Mouse (Mus musculus) cerebellum, adult 11 months (tissue): ENCODE data around the gene Sptbn4.

ENCODE experiments used
- DNase-seq: peaks from one replicate; pipeline ENCODE4 v3.0.0; 2022

Sptbn4 gene

GRCm38 (mm10) chr7:27428002-27428401, 19.5 kb downstream of the Sptbn4 start:
- DNase-seq: no peak

GRCm38 (mm10) chr7:27427387-27427786, 20.1 kb downstream of the Sptbn4 start:
- DNase-seq: no peak

DNA sequence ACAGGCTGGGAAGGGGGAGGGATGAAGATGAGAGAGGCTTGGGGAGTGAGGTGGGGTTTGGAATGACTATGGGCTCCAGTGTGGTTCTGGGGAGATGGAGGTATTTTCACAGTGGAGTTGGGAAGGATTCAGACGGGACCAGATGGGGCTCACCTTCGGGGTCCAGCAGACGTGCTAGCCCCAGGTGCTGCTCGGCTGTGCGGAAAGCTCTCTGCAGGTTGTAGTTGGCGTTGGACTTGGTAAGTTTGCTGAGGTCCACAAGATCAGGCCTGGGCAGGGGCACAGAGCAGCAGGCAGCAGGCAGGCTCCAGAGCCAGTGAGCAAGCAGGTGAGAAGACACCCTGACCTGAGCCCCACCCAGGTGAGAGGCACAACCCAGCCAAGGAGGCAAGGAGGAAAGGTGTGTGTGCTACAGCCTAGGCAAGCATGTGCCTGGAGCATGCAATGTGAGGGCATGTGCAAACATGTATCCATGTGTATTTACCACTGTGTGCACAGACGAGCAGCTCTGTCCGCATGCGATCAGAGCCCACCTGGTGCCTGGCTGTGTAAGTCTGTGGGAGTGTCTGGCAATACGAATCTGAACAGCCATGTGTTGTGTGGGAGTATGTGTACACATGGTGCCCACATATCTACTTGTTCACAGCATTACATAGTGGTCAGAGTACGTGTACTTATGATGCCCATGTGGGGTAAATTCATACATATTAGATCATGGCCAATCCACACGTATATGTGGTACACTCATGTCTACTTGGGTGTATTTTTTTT, 23.7 kb downstream of the Sptbn4 start:
- no peak for DNase-seq

DNA sequence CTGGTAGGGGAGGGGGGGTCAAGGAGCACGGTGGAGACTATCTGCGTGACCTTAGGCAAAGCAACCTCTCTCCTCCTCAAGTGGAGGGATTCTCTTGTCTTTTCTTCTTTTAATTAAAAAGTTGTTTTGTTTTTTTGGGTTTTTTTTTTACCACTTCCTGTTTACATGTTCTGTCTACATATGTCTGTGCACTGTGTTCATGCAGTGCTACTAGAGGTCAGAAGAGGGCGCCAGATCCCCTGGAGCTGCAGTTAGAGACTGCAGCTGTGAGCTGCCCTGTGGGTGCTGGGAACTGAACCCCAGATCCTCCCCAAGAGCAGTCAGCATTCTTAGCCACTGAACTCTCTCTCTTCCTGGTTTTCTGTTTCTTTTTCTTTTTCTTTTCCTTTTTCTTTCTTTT, 28.4 kb downstream of the Sptbn4 start:
- DNase-seq: no peak

- no peak for DNase-seq
Measured at GRCm38 (mm10) chr7:27417151-27417550, 30.3 kb downstream of the Sptbn4 start.

- peak; percentile 89 for DNase-seq
Measured at GRCm38 (mm10) chr7:27408379-27409176, 38.9 kb downstream of the Sptbn4 start.

- no peak for DNase-seq
Measured at GRCm38 (mm10) chr7:27407816-27408215, 39.7 kb downstream of the Sptbn4 start.

DNA sequence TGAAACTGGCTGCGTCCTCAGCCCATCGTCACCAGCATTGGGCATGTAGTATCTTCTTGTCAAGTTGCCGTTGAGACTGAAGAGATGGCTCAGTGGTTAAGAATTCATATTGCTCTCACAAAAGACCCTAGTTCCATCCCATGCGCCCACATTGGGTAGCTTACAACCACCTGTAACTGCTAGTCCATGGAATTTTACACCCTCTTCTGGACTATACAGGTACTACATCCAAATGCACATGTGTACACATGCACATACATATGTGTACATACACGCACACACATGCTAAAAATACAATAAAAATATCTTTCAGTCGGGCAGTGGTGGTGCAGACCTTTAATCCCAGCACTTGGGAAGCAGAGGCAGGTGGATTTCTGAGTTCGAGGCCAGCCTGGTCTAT, 41.0 kb downstream of the Sptbn4 start:
- no peak for DNase-seq

- DNase-seq: no peak
Measured at GRCm38 (mm10) chr7:27404203-27404942, 43.1 kb downstream of the Sptbn4 start.

DNA sequence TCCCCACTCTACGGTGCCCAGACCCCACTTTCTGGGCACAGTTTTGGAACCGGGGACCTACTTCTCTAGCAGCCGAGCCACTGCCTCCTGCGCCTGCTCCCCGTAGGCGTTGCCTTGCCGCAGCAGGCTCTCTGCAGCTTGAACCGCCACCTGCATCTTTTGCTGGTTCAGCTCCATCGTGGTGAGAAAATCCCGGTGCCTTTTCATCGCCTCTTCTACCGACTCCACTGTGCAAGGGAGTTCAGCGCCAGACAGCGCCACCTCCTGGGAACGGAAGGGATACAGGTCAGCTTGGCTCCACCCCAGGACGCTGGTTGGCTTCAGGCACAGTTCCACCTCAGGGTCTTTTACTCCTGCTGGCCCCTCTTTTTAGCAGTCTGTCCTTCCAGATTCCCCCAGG, 44.8 kb downstream of the Sptbn4 start:
- peak; percentile 81 for DNase-seq

GRCm38 (mm10) chr7:27400545-27400944, 46.9 kb downstream of the Sptbn4 start:
- no peak for DNase-seq

DNA sequence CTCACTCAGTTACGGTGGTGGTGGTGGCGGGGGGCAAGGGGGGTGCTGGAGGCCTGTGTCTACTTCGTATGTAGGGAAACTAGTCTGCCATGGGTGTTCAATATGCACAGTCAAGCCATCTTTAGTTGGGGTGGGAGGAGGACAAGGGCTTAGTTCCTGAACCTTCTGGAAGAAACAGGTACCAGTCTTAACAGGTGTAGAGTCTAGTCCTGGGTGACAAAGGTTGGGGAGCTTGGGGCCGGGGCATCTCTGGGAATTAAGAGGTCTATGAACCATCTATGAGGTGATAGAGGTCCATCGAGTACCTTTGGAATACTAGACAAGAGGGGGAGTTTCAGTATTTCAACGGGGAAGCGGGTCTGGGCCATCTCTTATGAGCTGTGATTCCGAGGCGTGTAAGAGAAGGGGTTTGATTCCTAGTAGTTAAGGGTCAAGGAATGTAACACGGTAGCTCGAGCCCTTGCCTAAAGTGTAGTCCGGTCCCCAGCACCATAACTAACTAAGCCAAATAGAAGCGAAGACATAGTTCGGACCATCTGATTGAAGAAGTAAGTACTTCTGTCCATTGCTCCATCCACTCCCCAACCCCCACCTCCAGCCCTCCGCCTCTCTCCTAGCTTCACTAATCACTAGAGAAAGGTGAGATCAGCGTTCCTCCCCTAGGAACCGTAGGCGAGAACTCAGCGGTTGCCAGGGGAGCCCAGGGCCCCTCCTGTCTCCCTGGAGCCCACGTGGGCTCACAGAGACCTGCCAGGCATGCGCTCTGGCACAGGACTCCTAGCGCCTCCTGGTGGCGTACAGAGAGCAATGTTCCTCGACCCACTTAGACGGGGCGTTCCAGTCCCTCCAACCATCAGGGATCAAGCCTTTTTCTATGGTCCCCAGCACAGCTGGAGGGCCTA, 50.2 kb downstream of the Sptbn4 start:
- DNase-seq: no peak

DNA sequence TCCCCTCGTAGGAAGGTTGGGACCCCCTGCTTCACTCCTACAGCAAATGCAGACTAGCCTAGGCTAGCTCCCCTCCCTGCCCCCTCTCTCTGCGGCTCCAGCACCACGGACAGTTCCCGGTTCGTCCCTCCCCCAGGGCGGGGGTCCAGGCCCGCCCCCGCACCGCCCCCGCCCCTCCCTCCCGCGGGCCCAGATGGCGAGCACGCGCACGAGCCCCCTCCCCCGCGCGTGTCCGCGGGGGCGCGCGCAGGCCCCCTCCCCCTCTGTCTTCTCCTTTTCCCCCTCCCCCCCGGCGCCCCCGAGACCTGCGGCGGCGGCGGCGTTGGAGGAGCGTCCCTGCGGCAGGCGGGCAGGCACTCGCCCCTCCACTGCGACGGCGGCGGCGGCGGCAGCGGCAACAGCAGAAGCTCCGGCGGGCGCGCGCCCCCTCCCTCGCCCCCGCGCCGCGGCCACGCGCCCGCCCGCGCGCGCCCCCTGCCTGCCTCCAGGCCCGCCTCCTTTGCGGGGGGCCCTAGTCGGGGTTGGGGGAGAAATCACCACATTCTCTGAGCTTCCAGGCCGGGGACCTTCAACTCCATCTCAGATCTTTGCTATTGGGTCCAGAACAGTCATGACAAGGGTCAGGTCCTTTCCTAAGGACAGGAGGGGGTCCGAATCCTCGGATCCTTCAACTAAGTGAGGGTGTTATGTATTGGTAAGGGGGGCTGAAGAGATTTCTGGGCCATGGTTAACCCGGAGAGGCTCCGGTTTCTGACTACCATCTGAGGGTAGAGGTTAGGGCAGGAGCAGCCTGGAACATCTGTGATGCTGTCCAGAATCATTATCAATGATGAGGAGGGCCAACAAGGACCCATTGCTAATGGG, 51.1 kb downstream of the Sptbn4 start:
- peak; percentile 71 for DNase-seq

GRCm38 (mm10) chr7:27395521-27396183, 51.8 kb downstream of the Sptbn4 start:
- no peak for DNase-seq

GRCm38 (mm10) chr7:27391416-27391815, 56.1 kb downstream of the Sptbn4 start:
- no peak for DNase-seq

- no peak for DNase-seq
Measured at GRCm38 (mm10) chr7:27389213-27389612, 58.3 kb downstream of the Sptbn4 start.

DNA sequence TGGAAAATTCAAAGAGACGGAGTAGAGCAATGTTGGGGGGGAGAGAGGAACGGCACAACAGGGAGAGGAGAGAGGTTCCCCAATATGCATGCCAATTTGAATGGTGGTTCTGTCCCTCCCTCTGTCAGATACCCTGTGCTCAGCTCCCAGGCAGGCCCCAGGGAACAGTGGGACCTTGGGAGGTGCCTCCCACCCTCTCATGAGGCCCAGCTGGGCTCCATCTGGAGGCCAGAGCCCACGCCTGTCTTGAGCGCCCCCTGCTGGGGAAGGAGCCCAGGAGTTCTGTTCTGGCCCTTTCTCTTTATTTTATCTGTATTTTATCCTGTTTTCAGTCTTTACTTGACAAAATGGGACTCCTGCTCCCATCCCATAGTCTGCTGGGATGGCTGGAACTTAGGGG, 62.8 kb downstream of the Sptbn4 start:
- DNase-seq: no peak

- peak; percentile 65 for DNase-seq
Measured at GRCm38 (mm10) chr7:27384134-27384533, 63.4 kb downstream of the Sptbn4 start.

- DNase-seq: no peak
Measured at GRCm38 (mm10) chr7:27383233-27383632, 64.3 kb downstream of the Sptbn4 start.

- no peak for DNase-seq
Measured at GRCm38 (mm10) chr7:27381560-27381959, 65.9 kb downstream of the Sptbn4 start.

DNA sequence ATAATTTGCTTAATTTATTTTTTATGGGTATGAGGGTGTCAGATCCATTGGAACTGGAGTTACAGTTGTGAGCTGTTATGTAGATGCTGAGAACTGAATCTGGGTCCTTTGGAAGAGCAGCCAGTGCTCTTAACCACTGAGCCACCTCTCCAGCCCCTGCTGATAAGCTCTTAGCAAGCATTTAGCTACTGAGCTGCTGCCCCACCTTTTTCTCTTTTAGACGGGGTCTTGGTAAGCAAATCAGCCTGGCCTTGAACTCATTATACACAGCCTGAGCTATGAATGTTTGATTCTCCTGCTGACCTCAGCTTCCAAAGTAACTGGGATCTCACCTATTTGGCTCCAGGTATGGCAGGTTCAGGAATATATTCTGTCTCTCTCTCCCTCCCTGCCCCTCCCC, 66.5 kb downstream of the Sptbn4 start:
- no peak for DNase-seq
